Mouse (Mus musculus) natural killer cell, adult 2 months (primary cell): ENCODE results near the gene Ift20.
"Not testable (repeated sequence)": the region's sequence is repeated elsewhere in the genome, so short reads cannot be mapped to it uniquely, and the experiment has no call there.

Source experiments
- DNase-seq, 2 experiments: peaks; one replicate each; pipeline ENCODE4 v3.0.0; 2022; ENCODE audit warnings: low spot score in 2 of 2

Ift20 gene

GRCm38 (mm10) chr11:78522481-78522997, 13.6 kb upstream of the Ift20 start:
- DNase-seq, result no peak

GRCm38 (mm10) chr11:78523241-78523955, 12.8 kb upstream of the Ift20 start:
- no peak for DNase-seq

- no peak for DNase-seq
These were observed 11.3 kb upstream of the Ift20 start for GRCm38 (mm10) chr11:78524838-78525237.

- DNase-seq, result no peak
These were observed 7.4 kb upstream of the Ift20 start for GRCm38 (mm10) chr11:78528714-78529113.

- no peak for DNase-seq
These were observed 6.2 kb upstream of the Ift20 start for GRCm38 (mm10) chr11:78530001-78530400.

- DNase-seq, result no peak
These were observed 5.1 kb upstream of the Ift20 start for GRCm38 (mm10) chr11:78531046-78531445.

GRCm38 (mm10) chr11:78531515-78531914, 4.6 kb upstream of the Ift20 start:
- not testable (repeated sequence) for DNase-seq

- DNase-seq, result no peak
These were observed 1.6 kb upstream of the Ift20 start for GRCm38 (mm10) chr11:78534516-78534915.

GRCm38 (mm10) chr11:78535376-78536079, 633 bp upstream of the Ift20 start:
- DNase-seq, result no peak

- no peak for DNase-seq
These were observed 526 bp downstream of the Ift20 start for GRCm38 (mm10) chr11:78536690-78537084.

GRCm38 (mm10) chr11:78540358-78540757, 4.2 kb downstream of the Ift20 start:
- DNase-seq, result no peak

- no peak for DNase-seq
These were observed 8.4 kb downstream of the Ift20 start for GRCm38 (mm10) chr11:78544449-78545111.

- no peak for DNase-seq
These were observed 9.0 kb downstream of the Ift20 start for GRCm38 (mm10) chr11:78545181-78545580.

- no peak for DNase-seq
These were observed 11.7 kb downstream of the Ift20 start for GRCm38 (mm10) chr11:78547718-78548460.

GRCm38 (mm10) chr11:78549491-78549987, 13.4 kb downstream of the Ift20 start:
- DNase-seq, result no peak

GRCm38 (mm10) chr11:78550168-78551058, 14.3 kb downstream of the Ift20 start, which contains the start of gene Tmem97:
TSS of gene Tmem97 (minus strand) at chr11:78550777.
- DNase-seq, result peak; percentile 91 to 94

GRCm38 (mm10) chr11:78551059-78551398, 14.9 kb downstream of the Ift20 start:
- no peak for DNase-seq

- DNase-seq, result no peak
These were observed 19.5 kb downstream of the Ift20 start for GRCm38 (mm10) chr11:78555623-78556022.

GRCm38 (mm10) chr11:78556070-78556469, 19.9 kb downstream of the Ift20 start:
- DNase-seq, result no peak

- peak; percentile 48 to 69 for DNase-seq
These were observed 21.1 kb downstream of the Ift20 start for GRCm38 (mm10) chr11:78557241-78557640.

- peak; percentile 55 to 60 for DNase-seq
These were observed 24.3 kb downstream of the Ift20 start for GRCm38 (mm10) chr11:78560447-78560846.
